Mouse (Mus musculus) cortical plate, adult 2 months (tissue): ENCODE measurements around the gene Spock2. TPM values are rescaled to one million over a fixed set of nuclear protein-coding genes. Genes with fewer than 3 reads are reported as not detected.
"Not testable (repeated sequence)": the region's sequence is repeated elsewhere in the genome, so short reads cannot be mapped to it uniquely, and the experiment has no call there.

Experiments used
- H3K27ac ChIP-seq: fragments of 200-500 bp; 2 replicates; pipeline ENCODE4 v1.5.1; 2012; ENCODE audit warnings: low read length, control low read depth, inconsistent platforms; ENCODE audit not compliant: insufficient read depth
- H3K4me1 ChIP-seq: fragments of 200-500 bp; 2 replicates; pipeline ENCODE4 v1.6.1; 2011; ENCODE audit warnings: low read length; ENCODE audit not compliant: control insufficient read depth, insufficient read depth
- H3K4me3 ChIP-seq: fragments of 200-500 bp; 2 replicates; pipeline ENCODE4 v1.5.1; 2011; ENCODE audit warnings: mild to moderate bottlenecking, low read length, control low read depth; ENCODE audit not compliant: insufficient read depth
- CTCF ChIP-seq: fragments of 200-500 bp; IDR thresholded peaks from 2 replicates; pipeline ENCODE4 v1.5.1; 2011; ENCODE audit warnings: mild to moderate bottlenecking, control low read depth, low read length; ENCODE audit not compliant: insufficient read depth; ENCODE audit errors: extremely low read depth
- POLR2A ChIP-seq: fragments of 200-500 bp; IDR thresholded peaks from 2 replicates; pipeline ENCODE4 v1.6.1; 2011; ENCODE audit warnings: mild to moderate bottlenecking, low read length, control low read depth; ENCODE audit not compliant: insufficient read depth; ENCODE audit errors: extremely low read depth
- polyA plus RNA-seq: library from polyadenylated mRNA; depleted of rRNA; stranded (reverse); fragments of >200 nt; gene quantifications from 2 replicates; pipeline ENCODE4 v1.2.3, GENCODE M21; 2012; rRNA removed

Gene Spock2
- polyA plus RNA-seq, 1 experiment: 387 TPM

DNA sequence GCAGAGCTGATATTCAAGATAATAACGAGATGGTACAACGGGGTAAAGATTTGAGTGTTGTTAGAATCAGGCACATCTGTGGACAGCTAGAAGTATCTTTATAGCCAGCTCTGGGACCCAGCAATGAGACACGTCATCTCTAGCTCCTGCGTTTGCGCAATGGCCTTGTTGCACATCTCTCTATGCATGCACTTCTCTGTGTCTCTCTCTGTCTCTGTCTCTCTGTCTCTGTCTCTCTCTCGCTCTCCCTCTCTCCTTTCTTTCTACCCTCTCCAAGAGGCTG is 56.9 kb downstream of the Spock2 start:
- no peak for TF ChIP-seq CTCF
- no peak for TF ChIP-seq POLR2A
- H3K27ac ChIP-seq: no peak overlapping the region
- no peaks in the 10 kb centered on the region for H3K4me1 ChIP-seq
- no peak overlapping the region for H3K4me3 ChIP-seq

DNA sequence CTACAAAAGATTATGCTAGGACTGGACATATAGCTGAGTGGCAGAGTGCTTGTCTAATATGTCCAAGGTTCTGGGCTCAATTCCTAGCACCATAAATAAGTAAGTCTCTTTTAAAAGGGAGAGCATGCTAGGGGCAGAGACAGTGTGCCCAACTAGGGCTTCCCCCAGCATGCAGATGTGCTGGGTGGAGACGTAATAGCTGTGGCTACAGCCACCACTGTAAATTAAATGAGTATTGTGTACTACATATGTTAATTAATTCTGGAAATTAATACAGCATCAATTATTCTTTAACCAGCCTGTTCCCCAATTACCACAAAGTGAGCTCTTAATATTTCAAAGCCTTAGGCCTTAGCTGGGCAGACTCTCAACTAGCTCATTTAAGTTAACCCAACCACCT is 58.9 kb downstream of the Spock2 start:
- no peaks in the 10 kb centered on the region for H3K4me1 ChIP-seq
- no peak overlapping the region for H3K4me3 ChIP-seq
- TF ChIP-seq CTCF: no peak
- TF ChIP-seq POLR2A: no peak
- no peak overlapping the region for H3K27ac ChIP-seq

DNA sequence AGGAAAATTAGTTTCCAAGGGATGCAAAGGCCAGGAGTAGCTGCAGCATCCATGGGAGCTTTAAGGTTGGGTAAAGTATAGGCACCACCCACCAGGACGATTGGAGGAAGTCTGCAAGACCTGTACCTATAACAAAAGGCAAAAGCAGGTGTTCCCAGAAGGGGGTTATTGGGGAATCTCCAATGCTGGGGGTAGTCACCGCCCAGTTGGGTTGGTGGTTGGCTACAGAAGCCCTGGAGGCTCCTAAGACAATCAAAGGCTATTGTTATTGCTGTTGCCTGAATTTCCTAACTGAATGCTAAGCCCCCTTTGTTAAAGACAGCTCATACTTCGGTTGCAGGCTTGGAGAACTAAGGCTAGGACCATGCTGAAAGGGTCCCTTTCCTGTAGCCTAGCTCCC is 60.0 kb downstream of the Spock2 start:
- H3K4me1 ChIP-seq: no peaks in the 10 kb centered on the region
- TF ChIP-seq CTCF: no peak
- no peak for TF ChIP-seq POLR2A
- no peak overlapping the region for H3K27ac ChIP-seq
- no peak overlapping the region for H3K4me3 ChIP-seq

DNA sequence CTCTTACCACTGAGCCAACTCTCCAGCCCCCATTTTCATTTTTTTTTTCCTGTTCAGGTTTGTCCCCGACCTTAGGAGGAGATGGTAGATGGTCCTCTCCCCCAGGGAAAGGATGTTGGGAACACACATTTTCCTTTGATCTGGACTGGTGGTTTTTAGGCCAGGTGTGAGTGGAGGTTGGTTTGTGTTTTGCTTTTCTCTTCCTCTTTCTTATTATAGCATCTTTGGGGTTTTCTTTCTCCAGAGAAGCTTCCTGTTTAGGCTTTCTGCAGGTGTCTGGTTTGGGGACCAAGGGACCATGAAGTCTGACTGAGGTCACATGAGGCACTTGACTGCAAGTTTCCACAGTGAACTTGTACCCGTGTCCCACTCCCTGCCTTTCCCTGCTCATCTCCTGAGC is 62.3 kb downstream of the Spock2 start:
- TF ChIP-seq CTCF (no peak), POLR2A (no peak)
- no peak overlapping the region for H3K4me3 ChIP-seq
- no peak overlapping the region for H3K27ac ChIP-seq
- H3K4me1 ChIP-seq: peaks cover 4% of the 10 kb centered on the region

DNA sequence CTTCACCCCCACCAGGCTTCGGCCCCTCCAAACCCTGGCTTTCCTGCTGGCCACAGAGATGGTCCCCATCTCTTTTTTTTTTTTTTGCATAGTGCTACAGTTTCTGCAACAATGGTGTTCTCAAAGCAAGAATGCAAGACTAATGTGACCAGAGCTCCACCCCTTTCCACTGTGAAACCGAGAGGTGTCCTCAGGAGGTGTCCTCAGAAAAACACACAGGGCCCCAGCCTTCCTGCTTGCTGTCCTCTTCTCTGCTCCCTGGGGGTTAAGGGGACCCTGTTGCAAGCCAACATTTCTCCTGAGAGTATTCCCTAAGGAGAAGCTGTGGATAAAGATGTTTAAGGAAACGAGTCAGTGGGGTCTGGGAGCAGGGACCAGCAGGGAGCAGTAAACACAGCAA is 62.9 kb downstream of the Spock2 start:
- TF ChIP-seq POLR2A (no peak), CTCF (no peak)
- H3K4me1 ChIP-seq: peaks cover 4% of the 10 kb centered on the region
- no peak overlapping the region for H3K4me3 ChIP-seq
- no peak overlapping the region for H3K27ac ChIP-seq

DNA sequence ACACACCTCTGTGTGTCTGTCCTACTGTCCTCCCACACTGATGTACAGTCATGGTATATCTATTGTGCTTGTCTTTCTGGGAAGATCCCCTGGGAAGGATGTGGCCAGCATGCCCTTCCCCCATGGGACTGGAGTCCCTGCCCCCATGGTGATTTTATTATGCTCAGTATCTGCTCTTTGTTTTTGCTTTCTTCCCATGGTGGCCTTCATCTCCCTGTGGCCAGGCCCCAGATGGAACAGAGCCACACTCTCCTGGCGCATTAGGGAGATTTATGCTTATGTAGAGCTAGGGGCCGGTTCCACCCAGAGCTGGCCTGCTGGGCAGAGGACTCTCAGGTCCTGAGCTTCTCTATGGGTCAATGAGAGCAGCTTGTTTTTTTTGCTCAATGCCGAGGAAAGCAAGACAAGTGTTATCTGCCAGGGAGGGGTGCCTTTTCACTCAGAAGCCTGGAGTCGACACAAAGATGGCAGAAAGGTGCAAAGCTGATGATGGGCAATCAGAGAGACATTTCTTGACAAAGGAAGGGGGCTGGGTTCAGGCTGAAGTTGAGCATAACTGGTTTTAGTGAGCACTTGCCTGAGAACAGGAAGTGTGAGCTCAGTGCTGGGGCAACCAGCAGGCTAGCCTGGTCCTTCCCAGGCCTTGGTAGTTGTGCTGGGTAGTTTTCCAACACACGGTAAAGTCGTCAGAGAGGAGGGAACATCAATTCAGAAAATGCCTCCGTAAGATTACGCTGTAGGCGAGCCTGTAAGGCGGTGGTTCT is 64.5 kb downstream of the Spock2 start:
- H3K4me3 ChIP-seq: no peak overlapping the region
- peaks cover 4% of the 10 kb centered on the region for H3K4me1 ChIP-seq
- H3K27ac ChIP-seq: no peak overlapping the region
- no peak for TF ChIP-seq CTCF
- no peak for TF ChIP-seq POLR2A

DNA sequence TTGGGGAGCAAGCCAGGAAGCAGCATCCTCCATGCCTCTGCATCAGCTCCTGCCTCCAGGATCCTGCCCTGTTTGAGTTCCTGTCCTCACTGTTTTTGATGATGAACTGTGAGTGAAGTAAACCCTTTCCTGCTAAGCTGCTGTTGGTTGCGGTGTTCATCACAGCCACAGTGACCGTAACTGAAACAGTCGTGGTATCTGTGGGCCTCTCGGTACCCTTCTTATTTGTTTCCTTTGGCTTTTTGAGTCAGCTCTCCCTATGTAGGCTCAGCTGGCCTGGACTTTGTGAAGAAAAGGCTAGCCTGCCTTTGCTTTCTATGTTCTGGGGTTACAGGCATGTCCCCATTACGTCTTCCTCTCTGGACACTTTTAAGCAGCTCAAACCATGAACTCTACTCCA is 65.3 kb downstream of the Spock2 start:
- no peak overlapping the region for H3K27ac ChIP-seq
- H3K4me1 ChIP-seq: peaks cover 4% of the 10 kb centered on the region
- TF ChIP-seq CTCF: no peak
- TF ChIP-seq POLR2A: no peak
- no peak overlapping the region for H3K4me3 ChIP-seq

DNA sequence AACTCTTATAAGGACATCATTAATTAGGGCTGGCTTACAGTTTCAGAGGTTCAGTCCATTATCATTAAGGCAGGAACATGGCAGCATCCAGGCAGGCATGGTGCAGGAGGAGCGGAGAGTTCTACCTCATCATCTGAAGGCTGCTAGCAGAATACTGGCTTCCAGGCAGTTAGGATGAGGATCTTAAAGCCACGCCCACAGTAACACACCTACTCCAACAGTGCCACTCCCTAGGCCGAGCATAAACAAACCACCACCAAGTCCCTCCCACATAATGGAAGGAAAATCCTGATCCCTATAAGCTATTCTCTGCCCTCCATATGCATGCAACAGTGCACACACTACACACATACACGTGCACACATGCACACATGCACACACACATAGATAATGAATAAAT is 66.3 kb downstream of the Spock2 start:
- TF ChIP-seq POLR2A (no peak), CTCF (no peak)
- Histone ChIP-seq H3K4me1 (peaks cover 4% of the 10 kb centered on the region), H3K4me3 (no peak overlapping the region), H3K27ac (no peak overlapping the region)

DNA sequence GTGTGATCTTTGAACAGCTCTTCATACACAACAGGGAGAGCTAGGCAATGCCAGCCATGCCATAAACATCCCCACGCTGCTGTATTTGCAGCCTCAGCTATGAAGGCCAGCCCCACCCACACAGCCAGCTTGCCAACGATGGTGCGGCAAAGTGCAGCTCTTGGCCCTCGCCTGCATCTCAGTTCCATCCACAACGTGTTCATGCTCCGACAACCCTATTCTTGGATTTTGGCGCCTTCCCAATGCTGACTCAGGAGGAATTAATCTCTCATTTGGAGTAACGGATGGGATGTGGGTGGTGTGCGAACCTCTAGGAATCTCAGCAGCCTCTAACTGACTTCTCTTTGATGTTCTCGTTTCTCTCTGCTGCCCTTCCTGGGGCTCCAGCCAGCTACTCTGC is 67.0 kb downstream of the Spock2 start:
- Histone ChIP-seq H3K27ac (no peak overlapping the region), H3K4me3 (no peak overlapping the region), H3K4me1 (peaks cover 4% of the 10 kb centered on the region)
- TF ChIP-seq CTCF (no peak), POLR2A (no peak)

DNA sequence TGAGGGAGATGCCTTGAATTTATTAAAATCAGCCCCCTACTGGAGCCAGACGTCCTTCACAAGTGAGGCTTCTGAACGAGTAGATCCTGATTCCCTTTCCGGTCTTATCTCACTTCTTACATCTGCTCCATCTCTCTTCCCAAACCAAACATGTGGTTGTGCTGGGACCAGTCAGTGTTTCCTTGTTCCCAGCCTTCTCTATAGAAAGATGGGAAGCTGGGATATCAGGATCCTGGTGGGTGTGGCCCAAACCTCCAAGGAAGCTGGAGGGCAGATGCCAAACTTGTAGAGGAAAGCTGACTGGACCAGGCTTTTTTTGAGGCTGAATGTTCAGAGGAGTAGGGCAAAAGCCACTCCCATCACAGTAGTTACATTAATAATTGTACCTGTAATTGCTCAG is 68.5 kb downstream of the Spock2 start:
- no peak for TF ChIP-seq CTCF
- H3K4me3 ChIP-seq: no peak overlapping the region

DNA sequence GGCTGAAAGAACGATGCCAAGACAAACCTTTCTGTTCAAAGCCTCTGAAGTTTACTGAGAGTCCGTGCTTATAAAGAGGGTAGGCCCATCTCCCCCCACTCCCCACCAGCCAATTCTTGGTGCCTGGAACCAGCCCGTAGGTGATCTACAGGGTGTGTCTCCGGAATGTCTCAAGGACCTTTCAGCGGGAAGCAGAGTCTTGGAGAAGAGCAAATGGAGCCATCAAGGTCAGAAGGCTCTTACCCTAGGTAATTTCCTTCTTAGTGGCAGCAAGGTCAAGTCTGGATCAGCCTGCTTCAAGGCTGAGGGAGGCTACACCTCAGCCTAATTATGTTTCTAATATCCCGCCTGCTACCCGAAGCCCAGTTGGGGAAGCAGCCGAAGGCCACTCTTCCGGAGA is 69.3 kb downstream of the Spock2 start:
- H3K27ac ChIP-seq, H3K4me3 ChIP-seq, H3K4me1 ChIP-seq: not testable (repeated sequence)

More for the DNA sequence above, 68.5 kb downstream of the Spock2 start:
- no peak overlapping the region for H3K27ac ChIP-seq
- peaks cover 4% of the 10 kb centered on the region for H3K4me1 ChIP-seq

Other genes starting within 250 kb of the Spock2 start
- 45.0 and 47.0 TPM in 2 replicates for gene Dnajb12, start 226.7 kb upstream of the Spock2 start, polyA plus RNA-seq
- gene Ddit4, start 154.4 kb upstream of the Spock2 start, polyA plus RNA-seq: 35.7 and 38.3 TPM in 2 replicates
- 22.5 and 22.7 TPM in 2 replicates for gene Ascc1, start 103.4 kb upstream of the Spock2 start, polyA plus RNA-seq
- gene Anapc16, start 103.1 kb upstream of the Spock2 start, polyA plus RNA-seq: 96.3 and 98.7 TPM in 2 replicates
- 1.4 and 2.0 TPM in 2 replicates for gene Chst3, start 113.0 kb downstream of the Spock2 start, polyA plus RNA-seq
- 1,890 and 1,956 TPM in 2 replicates for gene Psap, start 171.4 kb downstream of the Spock2 start, polyA plus RNA-seq
- 37.6 and 41.4 TPM in 2 replicates for gene Vsir, start 240.6 kb downstream of the Spock2 start, polyA plus RNA-seq